Mouse (Mus musculus): ENCODE data around the gene Auts2. TPM values are rescaled to one million over a fixed set of nuclear protein-coding genes. Genes with fewer than 3 reads are reported as not detected.
A peak's percentile ranks its signal among the peaks of the same experiment; 100 is the strongest.

Auts2 gene
- polyA plus RNA-seq, 1 experiment from 2014 or later: 94.8 TPM

DNA sequence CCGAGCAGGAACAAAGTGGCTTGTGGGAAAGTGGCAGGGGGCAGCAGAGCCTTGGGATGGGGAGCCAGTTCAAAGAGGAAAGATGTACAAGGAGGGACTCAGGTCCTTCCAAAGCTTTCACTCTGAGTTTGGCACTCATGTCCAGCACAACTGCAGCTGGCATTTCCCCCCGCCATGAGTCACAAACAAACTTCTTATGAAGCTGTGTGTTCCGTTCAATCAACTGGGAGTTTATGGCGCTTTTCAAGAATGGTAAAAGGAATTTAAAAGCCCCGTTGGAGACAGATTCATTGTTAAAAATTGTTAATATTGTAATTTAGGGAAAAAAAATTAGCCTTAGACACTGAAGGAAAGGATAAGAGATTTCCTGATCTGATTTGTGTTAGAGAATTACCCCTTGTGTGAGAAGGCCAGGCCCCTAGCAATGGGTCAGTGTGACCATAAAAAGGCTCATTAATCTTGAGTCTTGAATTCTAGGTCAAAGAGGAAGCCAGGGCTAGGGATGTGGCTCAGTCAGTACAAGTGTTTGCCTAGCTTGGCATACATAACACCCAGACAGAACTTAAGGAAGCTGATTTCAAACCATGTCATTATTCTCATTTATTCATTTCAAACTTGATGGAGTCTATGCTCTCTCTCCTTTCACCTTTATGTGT lies 831.5 kb downstream of the Auts2 start:
- no peak overlapping the region for H3K4me3 ChIP-seq (replicated peaks)
- 65% methylated on average over 5 of the region's 5 CpGs for WGBS
- H3K4me1 ChIP-seq: peaks cover 4% of the 10 kb centered on the region
- no peak for ATAC-seq (ENCODE audit: low FRiP score)
- no peaks in the 10 kb centered on the region for H3K9me3 ChIP-seq
- no peak overlapping the region for H3K27ac ChIP-seq
- peaks cover 14% of the 10 kb centered on the region for H3K36me3 ChIP-seq (replicated peaks)
- H3K27me3 ChIP-seq: no peaks in the 10 kb centered on the region
- H3K9ac ChIP-seq: no peak overlapping the region
- no peak overlapping the region for H3K4me2 ChIP-seq

DNA sequence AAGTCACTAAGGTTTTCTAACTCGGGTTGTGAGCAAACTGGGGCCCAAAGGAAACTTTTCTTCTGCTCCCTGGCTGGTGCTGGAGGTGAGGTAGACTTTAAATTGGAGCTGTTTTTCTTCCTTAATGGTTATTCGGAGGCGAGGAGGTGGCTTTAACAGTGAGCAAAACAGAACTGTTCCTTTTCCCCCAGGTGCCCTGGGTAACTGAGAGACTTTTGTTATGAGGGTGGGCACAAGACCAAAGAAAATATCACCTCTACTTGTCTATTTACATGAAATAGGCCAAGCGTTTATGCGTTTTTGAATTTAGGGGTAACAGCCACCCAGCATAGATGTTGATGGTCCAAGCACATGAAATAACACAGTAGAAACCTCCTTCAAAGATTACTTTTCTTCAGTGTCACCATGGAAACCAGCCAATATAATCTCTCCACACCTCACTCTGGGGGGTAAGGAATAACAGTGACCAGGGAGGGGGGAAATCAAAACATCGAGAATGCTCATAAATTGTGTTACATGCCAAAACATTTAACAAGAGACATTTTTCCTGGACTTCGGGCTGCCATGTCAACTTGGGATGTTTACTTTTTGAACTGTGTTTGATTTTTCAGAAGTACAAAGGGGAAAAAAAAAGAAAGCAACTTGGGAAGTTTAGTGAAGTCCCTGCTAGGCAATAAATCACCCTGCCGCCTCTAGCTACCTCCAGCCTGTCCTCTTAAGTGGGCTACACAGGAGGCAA lies 832.2 kb downstream of the Auts2 start:
- WGBS: 77% methylated on average over 8 of the region's 8 CpGs
- H3K36me3 ChIP-seq (replicated peaks): peaks cover 12% of the 10 kb centered on the region
- no peaks in the 10 kb centered on the region for H3K9me3 ChIP-seq
- peaks cover 3% of the 10 kb centered on the region for H3K4me1 ChIP-seq
- no peaks in the 10 kb centered on the region for H3K27me3 ChIP-seq
- H3K27ac ChIP-seq: no peak overlapping the region
- H3K4me3 ChIP-seq (replicated peaks): no peak overlapping the region
- H3K4me2 ChIP-seq: no peak overlapping the region
- ATAC-seq (ENCODE audit: low FRiP score): no peak
- no peak overlapping the region for H3K9ac ChIP-seq

- H3K4me1 ChIP-seq: peaks cover 3% of the 10 kb centered on the region
- WGBS: 88% methylated on average over 7 of the region's 7 CpGs
- H3K9me3 ChIP-seq: no peaks in the 10 kb centered on the region
- H3K4me3 ChIP-seq (replicated peaks): no peak overlapping the region
- no peak overlapping the region for H3K9ac ChIP-seq
- no peak overlapping the region for H3K27ac ChIP-seq
- ATAC-seq (ENCODE audit: low FRiP score): no peak
- no peaks in the 10 kb centered on the region for H3K27me3 ChIP-seq
- 0 out of 2 replicates have a peak, but pooled peaks cover 1% of the 10 kb centered on the region for H3K36me3 ChIP-seq (replicated peaks)
- no peak overlapping the region for H3K4me2 ChIP-seq
These were observed 835.7 kb downstream of the Auts2 start for GRCm38 (mm10) chr5:131707471-131707870.

GRCm38 (mm10) chr5:131703729-131704128 lies 839.4 kb downstream of the Auts2 start:
- H3K4me3 ChIP-seq (replicated peaks): no peak overlapping the region
- no peak for ATAC-seq (ENCODE audit: low FRiP score)

GRCm38 (mm10) chr5:131702840-131703392 lies 840.2 kb downstream of the Auts2 start:
- Histone ChIP-seq H3K4me1 (peaks cover 6% of the 10 kb centered on the region; the same call in 1 of the 2 replicates), H3K4me2 (no peak overlapping the region), H3K27ac (no peak overlapping the region), H3K36me3 (replicated peaks) (no peaks in the 10 kb centered on the region), H3K27me3 (0 out of 2 replicates have a peak, but pooled peaks cover 6% of the 10 kb centered on the region), H3K9ac (no peak overlapping the region), H3K4me3 (replicated peaks) (no peak overlapping the region), H3K9me3 (no peaks in the 10 kb centered on the region)
- 86% methylated on average over 6 of the region's 6 CpGs for WGBS
- ATAC-seq (ENCODE audit: low FRiP score): no peak

More at GRCm38 (mm10) chr5:131703729-131704128, 839.4 kb downstream of the Auts2 start:
- H3K27ac ChIP-seq: no peak overlapping the region
- no peaks in the 10 kb centered on the region for H3K27me3 ChIP-seq
- peaks cover 6% of the 10 kb centered on the region; the same call in 1 of the 2 replicates for H3K4me1 ChIP-seq
- no peaks in the 10 kb centered on the region for H3K36me3 ChIP-seq (replicated peaks)
- H3K9me3 ChIP-seq: no peaks in the 10 kb centered on the region
- H3K4me2 ChIP-seq: no peak overlapping the region
- 85% methylated on average over 6 of the region's 6 CpGs for WGBS
- no peak overlapping the region for H3K9ac ChIP-seq

GRCm38 (mm10) chr5:131698900-131699299 lies 844.2 kb downstream of the Auts2 start:
- no peaks in the 10 kb centered on the region for H3K9me3 ChIP-seq
- H3K4me3 ChIP-seq (replicated peaks): no peak overlapping the region
- no peak for ATAC-seq (ENCODE audit: low FRiP score)
- WGBS: 95% methylated on average over 7 of the region's 7 CpGs
- H3K4me1 ChIP-seq: peaks cover 10% of the 10 kb centered on the region; the same call in 1 of the 2 replicates
- H3K27ac ChIP-seq: no peak overlapping the region
- 0 out of 2 replicates have a peak, but pooled peaks cover 6% of the 10 kb centered on the region for H3K27me3 ChIP-seq
- no peak overlapping the region for H3K4me2 ChIP-seq
- H3K36me3 ChIP-seq (replicated peaks): no peaks in the 10 kb centered on the region
- H3K9ac ChIP-seq: no peak overlapping the region

- Histone ChIP-seq H3K4me2 (no peak overlapping the region), H3K9me3 (no peaks in the 10 kb centered on the region), H3K4me1 (0 out of 2 replicates have a peak, but pooled peaks cover 3% of the 10 kb centered on the region), H3K27ac (no peak overlapping the region), H3K36me3 (replicated peaks) (no peaks in the 10 kb centered on the region), H3K4me3 (replicated peaks) (no peak overlapping the region), H3K9ac (no peak overlapping the region), H3K27me3 (no peaks in the 10 kb centered on the region)
- ATAC-seq (ENCODE audit: low FRiP score): no peak
- WGBS: 89% methylated on average over 1 of the region's 1 CpGs
These were observed 852.4 kb downstream of the Auts2 start for GRCm38 (mm10) chr5:131690781-131691180.

GRCm38 (mm10) chr5:131686956-131687618 lies 856.1 kb downstream of the Auts2 start:
- Histone ChIP-seq H3K36me3 (replicated peaks) (no peaks in the 10 kb centered on the region), H3K4me1 (0 out of 2 replicates have a peak, but pooled peaks cover 3% of the 10 kb centered on the region), H3K4me3 (replicated peaks) (no peak overlapping the region), H3K27ac (no peak overlapping the region), H3K9me3 (no peaks in the 10 kb centered on the region), H3K27me3 (0 out of 2 replicates have a peak, but pooled peaks cover 4% of the 10 kb centered on the region), H3K4me2 (no peak overlapping the region), H3K9ac (no peak overlapping the region)
- no peak for ATAC-seq (ENCODE audit: low FRiP score)
- 74% methylated on average over 8 of the region's 8 CpGs for WGBS

DNA sequence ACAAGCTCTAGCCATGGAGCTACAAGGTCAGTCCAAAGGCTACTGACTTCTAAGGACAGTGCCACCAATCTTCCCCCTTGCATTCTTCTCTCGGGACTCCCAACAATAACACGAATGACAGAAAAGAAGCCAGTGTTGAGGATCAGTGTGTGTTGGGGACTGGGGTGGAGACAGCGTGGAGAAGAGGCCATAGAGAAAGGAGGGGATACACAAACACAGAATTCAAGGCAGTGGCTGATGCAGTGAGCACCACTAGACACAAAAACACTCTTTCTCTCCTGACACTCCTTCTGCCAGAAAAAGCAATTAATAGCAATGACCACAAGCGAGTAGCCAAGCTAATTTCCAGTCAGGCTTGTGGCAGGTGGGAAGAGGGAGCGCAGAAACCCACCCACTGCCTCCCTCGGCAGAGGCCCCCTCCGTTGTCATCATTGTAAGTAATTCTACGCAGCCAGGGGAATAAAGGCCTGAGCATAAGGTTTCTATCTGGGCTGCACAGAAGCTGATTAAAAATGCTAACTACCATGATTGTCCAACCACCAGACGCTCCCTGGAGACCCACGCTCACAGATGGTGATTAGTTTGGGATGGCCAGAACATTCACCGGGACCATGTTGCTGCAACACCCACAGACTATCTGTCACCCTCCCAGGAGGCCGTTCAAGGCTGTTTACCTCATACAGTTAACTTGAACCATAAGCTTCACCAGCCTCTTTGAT lies 862.9 kb downstream of the Auts2 start:
- peak overlapping the region; percentile 63 for H3K27ac ChIP-seq
- no peak overlapping the region for H3K4me2 ChIP-seq
- peak; percentile 87 for ATAC-seq (ENCODE audit: low FRiP score)
- peaks cover 21% of the 10 kb centered on the region for H3K4me1 ChIP-seq
- H3K9me3 ChIP-seq: no peaks in the 10 kb centered on the region
- no peaks in the 10 kb centered on the region for H3K36me3 ChIP-seq (replicated peaks)
- H3K4me3 ChIP-seq (replicated peaks): no peak overlapping the region
- 38% methylated on average over 12 of the region's 12 CpGs for WGBS
- H3K27me3 ChIP-seq: 0 out of 2 replicates have a peak, but pooled peaks cover under 1% of the 10 kb centered on the region
- H3K9ac ChIP-seq: no peak overlapping the region

GRCm38 (mm10) chr5:131679523-131679922 lies 863.6 kb downstream of the Auts2 start:
- Histone ChIP-seq H3K27me3 (no peaks in the 10 kb centered on the region), H3K36me3 (replicated peaks) (no peaks in the 10 kb centered on the region), H3K4me1 (peaks cover 21% of the 10 kb centered on the region), H3K9ac (no peak overlapping the region), H3K4me2 (no peak overlapping the region), H3K4me3 (replicated peaks) (no peak overlapping the region), H3K27ac (peak overlapping the region; percentile 63; the same call in 1 of the 2 replicates), H3K9me3 (no peaks in the 10 kb centered on the region)
- WGBS: 90% methylated on average over 1 of the region's 1 CpGs
- no peak for ATAC-seq (ENCODE audit: low FRiP score)

DNA sequence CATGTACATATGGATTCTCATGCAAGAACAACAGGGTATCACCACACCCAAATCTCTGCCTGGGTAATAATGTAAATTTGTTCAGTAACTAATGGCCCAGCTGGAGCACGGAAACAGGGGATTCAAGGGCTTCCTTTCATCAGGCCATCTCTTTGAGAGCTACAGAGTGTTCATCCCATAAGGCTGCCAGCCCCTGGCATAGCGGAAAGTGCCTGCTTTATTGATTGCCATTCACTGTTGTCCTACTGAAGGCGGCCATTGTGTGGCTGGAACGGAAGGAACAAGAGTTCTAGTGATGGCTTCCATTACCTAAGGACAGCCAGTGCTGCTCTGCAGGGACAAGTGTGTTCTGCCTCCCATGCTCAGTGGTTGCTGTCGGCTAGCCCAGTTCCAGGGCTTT lies 865.6 kb downstream of the Auts2 start:
- Histone ChIP-seq H3K9me3 (no peaks in the 10 kb centered on the region), H3K27me3 (no peaks in the 10 kb centered on the region), H3K4me3 (replicated peaks) (no peak overlapping the region), H3K4me2 (no peak overlapping the region), H3K27ac (no peak overlapping the region), H3K4me1 (peaks cover 21% of the 10 kb centered on the region), H3K9ac (no peak overlapping the region), H3K36me3 (replicated peaks) (no peaks in the 10 kb centered on the region)
- no peak for ATAC-seq (ENCODE audit: low FRiP score)
- 70% methylated on average over 5 of the region's 5 CpGs for WGBS

Measured in forebrain, embryonic 12.5 days (tissue).